In genomic region chr15:92965556-92965955, GRCm38 (mm10) we compare ENCODE assay signal across 24 mouse cellular contexts.
"Had no signal": no experiment of that assay in that cellular context is flagged by ENCODE, and none has a peak within 500 bp of the region (broad histone marks: within the 10 kb centered on the region; RNA-seq: fewer than 3 reads in every experiment).

No protein-coding gene starts in this region.

- H3K27ac ChIP-seq: heart, embryonic 13.5 days; heart, embryonic 15.5 days; hindbrain, embryonic 13.5 days; hindbrain, embryonic 15.5 days; hindbrain, postnatal 0 days; kidney, embryonic 15.5 days; kidney, postnatal 0 days; left cerebral cortex, adult 2 months; limb, embryonic 10.5 days; limb, embryonic 12.5 days; liver, embryonic 13.5 days; liver, embryonic 15.5 days had no signal

- H3K4me1 ChIP-seq: heart, embryonic 13.5 days; heart, embryonic 15.5 days; hindbrain, embryonic 13.5 days; hindbrain, embryonic 15.5 days; kidney, embryonic 15.5 days; limb, embryonic 10.5 days; limb, embryonic 12.5 days; liver, embryonic 13.5 days; liver, embryonic 15.5 days had no signal

- H3K4me3 ChIP-seq: heart, embryonic 13.5 days; heart, embryonic 15.5 days; hindbrain, embryonic 13.5 days; hindbrain, embryonic 15.5 days; kidney, embryonic 15.5 days; left cerebral cortex, adult 2 months; limb, embryonic 10.5 days; limb, embryonic 12.5 days; liver, embryonic 13.5 days; liver, embryonic 15.5 days had no signal

- H3K36me3 ChIP-seq: heart, embryonic 13.5 days; heart, embryonic 15.5 days; hindbrain, embryonic 13.5 days; hindbrain, embryonic 15.5 days; kidney, embryonic 15.5 days; limb, embryonic 10.5 days; limb, embryonic 12.5 days; liver, embryonic 13.5 days; liver, embryonic 15.5 days had no signal

- H3K27me3 ChIP-seq: heart, embryonic 13.5 days; heart, embryonic 15.5 days; hindbrain, embryonic 13.5 days; hindbrain, embryonic 15.5 days; kidney, embryonic 15.5 days; limb, embryonic 12.5 days; liver, embryonic 13.5 days; liver, embryonic 15.5 days had no signal

- DNase-seq: gastrocnemius, postnatal 14 days; gastrocnemius, postnatal 36 days; heart, postnatal 14 days; heart, postnatal 36 days; kidney, adult 11 months; kidney, adult 2 months; kidney, adult 9 months; kidney, postnatal 14 days; kidney, postnatal 36 days; layer of hippocampus, adult 9-11 months; layer of hippocampus, postnatal 36 days; liver; liver, embryonic 13.5 days had no signal
